Mouse (Mus musculus) brain, adult 10 weeks (tissue): Measurements from ENCODE around the gene Ppp1r8. TPM values are rescaled to one million over a fixed set of nuclear protein-coding genes. Genes with fewer than 3 reads are reported as not detected.

Experiments
- polyA plus RNA-seq: library from polyadenylated mRNA; stranded (reverse); fragments of 350-450 nt; fragmentation: Illumina TruSeq; extraction: RNeasy Lipid Tissue Mini Kit (QIAGEN cat#74804); gene quantifications from one replicate; pipeline ENCODE4 v1.2.3, GENCODE M21; 2015; ENCODE audit warnings: low read depth, low replicate concordance

The Ppp1r8 gene
- 57.5 TPM for polyA plus RNA-seq

GRCm38 (mm10) chr4:132842970-132843704 is at the start of gene Ppp1r8:
Gene Ppp1r8, minus strand, starts transcription at chr4:132843169.

GRCm38 (mm10) chr4:132884064-132884843 is 41.3 kb upstream of the Ppp1r8 start, which contains the start of gene Stx12:
Gene Stx12, minus strand, starts transcription at chr4:132884509.

GRCm38 (mm10) chr4:132796196-132796886 is 46.6 kb downstream of the Ppp1r8 start, which contains the start of gene Themis2:
Gene Themis2, minus strand, starts transcription at chr4:132796387.

Other genes with a start within 250 kb of the Ppp1r8 start
- gene Eya3, start 204.2 kb downstream of the Ppp1r8 start, polyA plus RNA-seq: 20.3 TPM
- gene Xkr8, start 110.6 kb downstream of the Ppp1r8 start, polyA plus RNA-seq: 3.0 TPM
- 2.4 TPM for gene Smpdl3b, start 85.9 kb downstream of the Ppp1r8 start, polyA plus RNA-seq
- 14.4 TPM for gene Rpa2, start 74.8 kb downstream of the Ppp1r8 start, polyA plus RNA-seq
- 1.3 TPM for gene Themis2, start 46.8 kb downstream of the Ppp1r8 start, polyA plus RNA-seq
- 127 TPM for gene Stx12, start 41.3 kb upstream of the Ppp1r8 start, polyA plus RNA-seq
- gene Fam76a, start 79.4 kb upstream of the Ppp1r8 start, polyA plus RNA-seq: 41.9 TPM
- gene Fgr, start 130.9 kb upstream of the Ppp1r8 start, polyA plus RNA-seq: 0.18 TPM
- gene Ahdc1, start 168.1 kb upstream of the Ppp1r8 start, polyA plus RNA-seq: 23.2 TPM